Mouse (Mus musculus) heart, adult 11 months (tissue): ENCODE data around the gene Gli2.

Experiments used
- DNase-seq: peaks from one replicate; pipeline ENCODE4 v3.0.0; 2022

The Gli2 gene

DNA sequence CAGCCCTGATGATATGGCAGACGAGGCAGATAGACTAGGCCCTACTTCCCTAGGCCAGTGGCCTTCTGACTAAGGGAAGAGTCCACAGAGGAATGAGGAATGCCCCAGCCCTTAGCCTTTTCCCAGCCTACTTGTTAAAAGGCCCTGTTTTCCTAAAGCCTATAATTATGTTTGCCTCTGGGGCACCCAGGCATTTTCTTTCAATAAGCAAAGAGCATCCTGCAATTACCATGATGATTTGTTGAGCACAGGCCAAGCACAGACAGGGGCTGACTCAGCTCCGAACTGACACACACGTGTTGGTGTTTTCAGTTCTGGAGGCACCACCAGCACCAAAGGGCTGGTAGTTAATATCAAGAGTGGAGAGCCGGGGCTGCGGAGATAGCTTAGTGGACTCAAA is 162.0 kb downstream of the Gli2 start:
- DNase-seq: no peak

DNA sequence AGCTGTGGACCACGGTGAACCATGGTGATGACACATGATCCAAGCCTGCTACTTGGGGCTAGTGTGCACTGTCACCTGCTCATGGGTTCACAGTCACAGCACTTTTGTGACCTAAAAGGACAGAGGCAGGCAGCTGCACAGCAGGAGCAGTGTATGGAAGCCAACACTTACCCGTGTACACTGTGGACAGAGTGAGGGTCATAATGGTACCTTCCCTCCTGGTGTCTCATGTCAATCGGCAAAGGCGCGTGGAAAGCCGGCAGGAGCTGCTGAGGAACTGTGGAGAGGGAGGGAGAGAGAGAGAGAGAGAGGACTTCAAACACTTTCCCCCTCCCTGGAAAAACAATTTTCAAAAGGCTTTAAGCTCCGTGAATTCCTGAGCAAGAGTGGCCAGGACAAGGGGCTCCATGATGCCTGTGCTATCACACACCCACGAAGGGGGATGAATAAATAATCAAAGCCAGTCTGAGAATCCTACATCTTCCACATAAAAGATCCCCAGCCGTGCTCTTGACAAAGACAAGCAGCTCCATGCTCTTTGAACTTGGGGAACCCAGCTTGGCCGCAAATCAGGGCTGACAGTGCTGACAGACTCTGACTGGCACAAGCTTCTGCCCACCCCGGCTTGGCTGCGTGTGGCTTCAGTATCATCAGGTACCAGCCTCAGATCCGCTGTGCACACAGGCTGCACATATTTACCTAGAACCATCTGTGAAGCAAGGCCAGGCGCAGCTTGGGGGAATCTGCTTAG is 163.1 kb downstream of the Gli2 start:
- no peak for DNase-seq

DNA sequence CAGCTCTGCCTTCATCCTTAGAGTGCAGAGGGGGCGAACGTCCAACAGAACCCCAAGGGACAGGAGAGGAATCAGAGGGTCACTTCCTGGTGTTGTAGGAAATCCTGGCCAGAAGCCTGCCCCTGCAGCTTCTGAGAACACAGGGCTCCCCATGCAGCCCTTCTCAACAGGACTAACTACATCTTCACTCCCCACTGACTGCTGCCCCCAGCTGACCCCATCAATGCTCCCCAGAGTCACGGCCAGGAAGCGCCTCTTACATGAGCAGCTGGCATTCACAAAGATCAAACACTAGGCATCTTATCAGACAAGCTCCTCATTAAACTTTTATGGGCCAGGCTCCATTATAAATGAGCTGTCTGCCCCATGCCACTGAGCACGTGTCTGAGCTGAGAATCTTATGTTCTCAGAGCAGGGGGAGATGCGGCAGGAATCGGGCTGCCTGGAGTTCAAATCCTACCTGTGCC is 172.6 kb downstream of the Gli2 start:
- peak; percentile 95 for DNase-seq

DNA sequence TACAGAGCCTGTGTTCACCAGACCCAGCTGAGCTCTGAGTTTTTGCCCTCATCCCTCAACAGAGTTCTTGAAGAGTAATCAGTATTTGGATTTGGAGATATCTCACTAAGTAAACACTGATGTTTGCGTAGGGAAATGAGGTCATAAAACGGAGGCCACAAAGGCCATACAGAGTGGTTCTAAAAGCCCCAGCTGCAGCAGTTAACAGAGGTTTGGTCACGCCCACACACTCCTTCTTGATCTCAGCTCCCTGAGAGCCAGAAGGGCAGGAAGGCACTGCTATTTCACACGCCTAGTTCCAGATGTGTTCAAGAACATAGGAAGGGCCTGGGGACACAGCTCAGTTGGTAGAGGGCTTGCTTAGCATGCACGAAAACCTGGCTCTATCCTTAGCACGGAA is 175.1 kb downstream of the Gli2 start:
- DNase-seq: peak; percentile 96

DNA sequence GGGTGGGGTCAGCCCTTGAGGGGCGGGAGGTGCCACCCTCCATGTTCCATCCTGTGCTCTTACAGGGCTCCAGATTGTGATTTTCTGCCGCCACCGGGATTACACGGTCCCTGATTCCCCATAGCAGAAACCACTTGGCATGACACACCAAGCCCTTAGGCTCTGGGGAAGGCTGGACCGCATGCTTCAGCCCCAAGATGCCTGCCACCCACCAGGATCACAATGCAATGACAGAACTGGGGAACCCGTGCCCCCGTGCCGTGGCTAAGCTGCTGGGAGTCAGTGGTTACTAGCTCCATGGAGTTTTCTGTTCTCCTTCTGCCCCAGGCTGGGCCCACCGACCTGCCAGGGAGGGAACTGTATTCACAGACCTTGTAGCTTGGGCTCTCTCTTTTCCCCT is 178.2 kb downstream of the Gli2 start:
- no peak for DNase-seq

DNA sequence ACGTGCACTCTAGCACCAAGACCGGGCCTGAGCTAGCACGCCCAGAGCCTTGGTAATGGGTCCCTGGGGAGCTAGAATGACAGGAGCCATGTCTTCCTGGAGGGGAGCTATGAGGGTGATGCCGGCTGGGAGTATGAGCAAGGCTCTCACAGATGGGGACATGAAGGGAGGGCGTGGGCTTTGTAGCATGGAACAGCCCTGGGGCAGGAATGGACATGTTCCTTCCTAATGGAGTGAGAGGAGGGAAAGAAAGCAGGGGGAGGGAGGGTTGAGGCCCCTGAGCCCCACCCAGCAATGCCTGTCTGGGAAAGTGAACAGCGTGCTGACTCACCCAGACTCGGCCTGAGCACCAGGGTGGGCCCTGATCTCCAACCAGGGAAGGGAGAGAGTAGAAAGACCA is 179.9 kb downstream of the Gli2 start:
- DNase-seq: peak; percentile 92

DNA sequence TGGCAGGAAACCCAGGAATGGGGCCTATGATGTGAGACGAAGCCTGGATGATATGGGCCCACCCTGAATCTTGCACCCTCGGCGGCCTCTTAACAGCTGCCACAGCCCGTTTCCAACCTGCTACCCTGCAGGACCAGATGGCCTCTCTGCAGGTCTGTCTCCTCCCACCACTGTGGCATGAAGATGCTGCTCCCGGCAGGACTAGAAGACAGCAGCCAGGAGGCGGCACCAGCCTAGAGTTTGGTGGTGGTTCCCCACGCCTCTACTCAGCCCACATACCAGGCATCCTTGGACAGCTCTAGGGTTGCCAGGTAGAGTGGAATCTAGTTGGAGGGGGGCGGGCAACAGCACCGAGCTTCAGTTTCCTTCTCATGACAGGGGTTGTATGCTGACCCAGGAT is 188.7 kb downstream of the Gli2 start:
- no peak for DNase-seq

DNA sequence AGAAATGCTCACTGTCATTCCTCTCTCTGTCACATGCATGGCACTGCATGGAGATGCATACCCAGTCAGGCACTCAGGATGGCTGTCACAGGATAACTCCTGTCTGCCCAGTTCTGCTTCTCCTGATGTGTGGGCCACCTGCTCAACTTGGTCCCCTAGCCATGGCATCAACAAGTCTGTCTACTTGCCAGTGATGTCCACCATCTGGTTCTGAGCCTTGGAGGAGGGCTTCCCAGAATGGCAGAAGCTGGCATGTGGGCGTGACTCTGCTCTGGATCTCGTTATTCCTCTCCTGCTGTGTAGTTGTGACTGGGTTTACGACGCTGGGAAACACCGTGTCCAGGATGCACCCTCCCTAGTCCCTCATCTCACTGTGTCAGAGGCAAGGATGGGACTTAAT is 189.4 kb downstream of the Gli2 start:
- no peak for DNase-seq

DNA sequence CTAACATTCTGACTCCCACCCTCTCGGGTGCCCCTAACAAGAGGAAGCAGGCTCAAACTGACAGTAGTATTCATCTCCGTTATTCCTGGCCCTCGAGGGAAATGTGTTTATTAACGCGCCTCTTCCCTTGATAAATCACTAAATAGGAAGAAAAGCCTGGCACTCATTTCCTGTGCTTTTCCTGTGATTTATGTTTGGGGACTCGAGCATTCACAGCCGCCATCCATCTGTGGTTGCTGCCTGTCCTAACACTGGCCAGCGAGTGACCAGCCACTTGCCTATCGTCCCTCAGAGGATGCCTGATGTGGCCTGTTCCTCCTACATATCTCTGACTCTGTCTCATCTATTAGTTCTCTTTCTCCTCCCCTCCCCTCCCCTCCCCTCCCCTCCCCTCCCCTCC is 195.3 kb downstream of the Gli2 start:
- DNase-seq: no peak

DNA sequence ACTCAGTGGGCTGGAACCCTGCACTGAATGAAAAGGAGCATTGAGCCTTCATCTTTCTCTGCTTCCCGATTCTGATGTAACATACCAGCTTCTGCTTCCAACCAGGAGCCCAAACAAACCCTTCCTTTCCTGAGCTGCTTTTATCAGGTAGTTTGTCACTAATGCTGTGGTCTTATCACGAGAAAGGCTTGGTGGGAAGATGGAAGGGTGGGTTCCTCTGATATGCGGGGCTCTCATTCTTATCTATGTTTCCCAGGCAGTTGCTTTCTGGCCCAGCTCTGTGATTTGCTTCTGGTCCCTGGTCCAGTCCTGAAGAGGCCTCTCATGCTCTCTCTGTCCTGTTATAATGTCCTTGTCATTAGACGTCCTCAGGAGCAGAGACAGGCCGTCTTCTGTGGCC is 222.8 kb downstream of the Gli2 start:
- DNase-seq: no peak

DNA sequence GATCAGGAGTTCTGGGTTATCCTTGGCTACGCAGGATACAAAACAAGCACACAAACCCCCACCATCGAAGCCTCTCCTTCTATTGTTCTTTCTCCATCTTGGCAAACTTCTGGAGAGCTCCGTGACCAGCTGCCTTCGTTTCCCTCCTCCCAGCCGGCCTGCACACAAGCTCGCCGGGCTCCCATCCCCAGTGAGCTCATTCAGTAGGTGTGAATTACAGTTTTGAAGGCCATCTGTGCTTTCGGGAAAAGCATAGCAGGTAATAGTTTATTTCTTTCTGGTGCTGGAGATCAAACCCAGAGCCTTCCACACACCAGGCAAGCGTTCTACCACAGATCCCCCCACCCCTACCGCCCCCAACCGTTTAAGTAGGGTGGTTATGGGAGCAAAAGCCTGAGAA is 226.8 kb downstream of the Gli2 start:
- DNase-seq: no peak

DNA sequence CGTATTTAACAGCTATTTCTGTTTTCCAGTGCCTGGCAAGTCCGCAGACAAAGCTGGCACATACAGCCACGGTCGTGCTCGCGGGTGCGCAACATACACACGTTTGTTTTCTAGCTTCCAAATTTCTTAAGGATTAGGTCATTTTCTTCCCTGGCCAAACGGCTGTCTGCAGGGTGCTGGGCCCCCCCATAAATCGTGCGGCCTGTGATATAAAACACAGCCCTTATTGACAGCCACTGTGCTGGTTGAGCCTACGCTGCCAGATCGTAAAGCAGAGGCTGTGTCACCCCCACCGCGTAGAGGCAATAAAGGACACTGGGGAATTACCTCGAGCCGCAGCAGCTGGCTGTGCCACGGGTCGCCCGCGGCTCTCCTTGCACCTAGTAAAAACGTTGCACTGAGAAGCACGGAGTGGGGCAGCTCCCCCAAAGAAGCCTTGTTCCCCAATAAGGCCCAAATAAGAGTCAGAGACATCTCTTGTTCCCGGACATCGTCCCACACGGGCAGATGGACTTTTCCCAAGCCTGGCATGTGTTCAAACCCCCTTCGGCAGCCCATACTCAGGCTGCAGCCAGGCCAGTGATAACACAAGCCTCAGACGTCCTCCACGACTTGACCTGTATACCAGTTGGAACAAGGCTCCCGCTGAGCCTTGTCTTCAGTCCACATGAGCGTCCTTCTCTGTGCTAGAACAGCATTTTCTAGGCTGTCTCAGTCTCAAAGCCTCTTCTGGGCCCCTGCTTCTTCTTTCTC is 227.8 kb downstream of the Gli2 start:
- DNase-seq: no peak

DNA sequence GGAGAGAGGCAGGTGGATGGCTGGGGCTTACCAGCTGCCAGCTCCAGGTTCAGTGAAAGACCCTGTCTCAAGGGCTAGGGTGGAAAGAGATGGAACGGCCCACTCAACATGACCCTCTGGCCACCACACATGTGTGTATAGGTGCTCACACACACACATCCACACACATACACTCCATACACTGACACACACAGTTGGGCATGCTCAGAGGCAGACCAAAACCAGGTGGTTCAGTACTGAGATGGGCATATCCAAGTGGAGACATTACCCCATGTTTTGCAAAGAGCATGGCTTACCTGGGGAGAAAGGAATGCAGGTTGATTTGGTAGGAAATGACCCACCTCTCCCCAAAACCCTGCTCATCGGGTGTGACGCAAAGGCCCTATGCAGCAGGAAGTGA is 228.4 kb downstream of the Gli2 start:
- no peak for DNase-seq

DNA sequence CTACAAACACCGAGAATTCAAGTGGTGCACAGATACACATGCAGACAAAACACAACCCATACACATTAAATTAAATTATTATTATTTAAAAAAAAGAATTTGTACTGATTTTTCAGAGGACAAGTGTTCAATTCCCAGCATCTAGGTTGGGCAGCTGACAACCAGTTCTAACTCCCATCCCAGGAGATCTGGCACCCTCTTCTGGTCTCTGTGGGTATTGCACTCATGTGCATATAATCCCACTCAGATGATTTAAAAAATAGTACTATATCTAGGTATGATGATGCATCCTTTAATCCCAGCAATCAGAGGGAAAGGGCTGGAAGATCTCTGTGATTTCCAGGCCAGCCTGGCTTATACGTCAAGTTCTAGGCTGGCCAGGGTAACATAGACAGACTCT is 231.2 kb downstream of the Gli2 start:
- DNase-seq: no peak

DNA sequence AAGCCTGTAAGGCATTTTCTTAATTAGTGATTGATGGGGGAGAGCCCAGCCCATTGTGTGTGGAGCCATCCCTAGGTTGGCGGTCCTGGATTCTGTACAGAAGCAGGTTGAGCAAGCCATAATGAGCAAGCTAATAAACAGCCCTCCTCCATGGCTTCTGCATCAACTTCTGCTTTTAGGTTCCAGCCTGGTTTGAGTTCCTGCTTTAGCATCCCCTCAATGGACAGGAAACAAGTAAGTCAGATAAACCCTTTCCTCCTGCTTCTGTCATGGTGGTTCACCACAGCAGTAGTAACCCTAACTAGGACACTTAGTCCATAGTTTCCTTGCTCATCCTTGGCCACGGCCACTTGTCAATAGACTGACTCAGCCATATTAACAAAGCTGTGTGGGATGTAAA is 238.4 kb downstream of the Gli2 start:
- DNase-seq: no peak

DNA sequence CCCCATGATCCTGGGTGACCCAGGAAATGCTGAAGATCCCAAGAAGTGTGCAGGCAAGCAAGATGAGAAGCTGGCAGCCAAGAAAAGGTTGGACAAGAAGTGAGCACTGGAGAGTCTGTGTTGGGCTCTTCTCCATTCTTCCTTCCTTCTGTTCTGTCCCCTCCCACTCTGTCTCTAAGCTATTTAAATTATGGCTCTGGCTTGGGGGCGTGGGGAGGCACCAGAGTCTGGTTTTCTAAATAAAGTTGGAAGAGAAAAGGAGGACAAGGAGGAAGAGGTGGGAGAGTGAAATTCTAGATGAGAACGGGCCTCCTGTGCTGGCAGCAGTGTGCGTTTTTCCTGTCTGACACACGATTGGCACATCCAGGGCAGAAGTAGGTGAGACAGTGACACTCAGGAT is 243.1 kb downstream of the Gli2 start:
- DNase-seq: no peak

DNA sequence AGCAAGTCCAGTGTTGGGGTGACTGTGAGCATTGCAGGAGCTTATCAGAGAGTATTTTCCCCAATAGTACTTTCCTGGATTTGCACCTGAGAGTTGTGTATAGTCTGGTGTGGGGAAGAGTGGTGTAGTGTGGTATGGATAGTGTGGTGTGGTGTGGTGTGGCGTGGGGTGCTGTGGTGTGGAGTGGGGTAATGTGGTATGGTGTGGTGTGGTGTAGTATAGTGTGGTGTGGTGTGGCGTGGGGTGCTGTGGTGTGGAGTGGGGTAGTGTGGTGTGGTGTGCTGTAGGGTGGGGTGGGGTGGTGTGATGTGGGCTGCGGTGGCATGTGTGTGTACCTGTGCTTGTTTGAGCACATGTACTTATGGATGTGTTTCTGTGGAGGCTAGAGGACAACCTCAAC is 246.7 kb downstream of the Gli2 start:
- no peak for DNase-seq

DNA sequence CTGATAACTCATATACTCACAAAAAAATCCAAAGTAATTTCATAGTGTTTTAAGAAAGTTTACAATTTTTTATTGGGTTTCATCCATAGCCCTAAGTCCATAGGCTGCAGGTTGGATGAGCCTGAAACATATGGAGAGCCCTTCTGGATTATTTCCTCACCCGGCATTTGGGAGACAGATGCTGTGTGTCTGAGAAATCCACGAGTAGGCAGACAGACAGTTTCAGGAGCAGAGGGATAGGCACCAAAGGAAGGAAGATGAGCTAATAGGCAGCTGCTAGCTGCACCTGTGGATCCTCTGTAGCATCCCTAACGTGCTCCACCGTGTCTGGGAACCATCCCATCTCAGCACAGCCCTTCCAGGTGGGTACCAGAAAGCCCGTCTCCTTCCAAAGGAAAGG is 251.3 kb downstream of the Gli2 start:
- DNase-seq: no peak

DNA sequence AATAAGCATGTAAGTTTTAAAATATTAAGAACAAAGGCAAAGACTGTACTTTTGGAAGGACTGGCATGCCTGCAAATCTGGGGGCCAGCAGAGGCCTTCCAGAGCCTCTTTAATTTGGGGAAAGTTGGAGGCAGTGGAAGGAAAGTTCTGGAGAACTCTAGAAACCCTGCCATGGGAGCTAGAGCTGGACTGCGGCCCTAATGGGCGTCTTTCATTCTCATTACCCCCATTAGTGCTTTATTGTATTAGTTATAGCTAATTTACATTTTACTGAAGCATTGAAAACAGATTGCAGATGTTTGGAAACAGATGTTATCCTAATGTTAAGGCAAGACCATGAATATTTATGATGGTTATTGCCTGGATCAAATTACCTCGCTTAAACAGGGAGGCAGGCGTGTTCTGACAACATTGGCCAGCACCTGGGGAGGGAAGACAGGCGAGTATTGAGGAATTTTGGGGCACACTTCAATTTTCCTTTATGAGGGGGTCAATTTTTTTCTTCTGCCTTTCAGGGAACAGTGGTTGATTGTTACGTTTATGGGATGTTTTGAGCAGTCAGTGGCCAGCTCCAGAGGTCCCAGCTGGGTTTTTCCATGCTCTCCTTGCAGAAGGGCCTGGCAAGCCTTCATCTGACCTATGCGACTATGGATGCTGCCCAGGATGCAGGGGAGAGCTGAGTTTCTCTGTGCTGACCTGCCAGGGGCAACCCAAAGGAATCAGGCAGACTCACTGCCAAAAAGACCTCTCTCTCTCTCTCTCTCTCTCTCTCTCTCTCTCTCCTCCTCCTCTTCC is 253.9 kb downstream of the Gli2 start:
- no peak for DNase-seq

DNA sequence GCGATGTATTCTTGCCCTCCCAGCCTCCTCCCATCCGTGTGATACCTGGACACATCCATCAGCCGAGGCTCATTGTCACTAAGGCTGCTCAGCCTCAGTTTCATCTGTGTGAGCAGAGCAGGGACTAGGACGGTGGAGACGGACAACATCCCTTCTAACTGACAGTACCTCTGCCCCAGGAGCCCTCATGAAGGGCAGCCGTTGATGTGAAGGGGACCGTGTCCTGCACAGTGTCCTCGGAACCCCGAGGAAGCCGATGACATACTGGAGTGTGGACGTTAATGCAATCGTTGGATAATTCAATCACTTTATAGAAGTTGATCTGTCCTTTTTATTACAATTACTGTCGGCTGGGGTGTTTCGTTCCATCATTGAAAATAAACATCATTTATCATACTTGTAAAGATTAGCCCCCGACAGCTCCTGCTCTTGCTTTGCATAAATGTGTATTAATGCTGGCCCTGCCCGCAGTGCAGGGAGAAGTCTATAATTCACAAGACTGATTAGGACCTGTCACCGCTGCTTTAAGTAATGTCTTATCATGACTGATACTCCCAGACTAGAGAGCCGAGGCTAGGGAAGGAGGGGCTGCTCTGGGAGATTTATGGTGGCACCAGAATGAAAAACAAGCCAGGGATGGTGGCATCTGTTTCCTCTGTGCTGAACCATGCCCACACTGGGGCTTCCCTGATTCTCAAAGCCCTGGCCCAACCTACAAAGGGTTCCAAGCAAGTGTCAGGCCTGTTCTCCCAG is 257.8 kb downstream of the Gli2 start:
- no peak for DNase-seq

DNA sequence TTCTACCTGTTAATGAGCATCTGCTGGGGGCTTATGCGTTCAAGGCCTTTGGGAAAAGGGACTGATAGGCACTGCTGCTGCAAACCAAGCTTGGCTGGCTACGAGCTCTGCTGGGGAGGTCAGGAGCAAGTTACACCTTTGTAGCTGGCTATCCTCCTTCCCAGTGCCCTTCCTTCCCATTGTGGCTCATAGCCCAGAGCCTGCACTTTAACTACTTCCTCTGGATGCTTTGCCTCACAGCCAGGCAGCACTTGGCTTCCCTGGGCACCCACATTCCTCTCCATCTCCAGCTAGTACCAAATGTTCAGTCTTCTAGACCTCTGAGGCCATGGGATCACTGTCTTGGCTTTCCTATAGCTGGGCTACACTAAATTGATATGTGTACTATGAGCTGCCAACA is 263.5 kb downstream of the Gli2 start:
- DNase-seq: no peak

DNA sequence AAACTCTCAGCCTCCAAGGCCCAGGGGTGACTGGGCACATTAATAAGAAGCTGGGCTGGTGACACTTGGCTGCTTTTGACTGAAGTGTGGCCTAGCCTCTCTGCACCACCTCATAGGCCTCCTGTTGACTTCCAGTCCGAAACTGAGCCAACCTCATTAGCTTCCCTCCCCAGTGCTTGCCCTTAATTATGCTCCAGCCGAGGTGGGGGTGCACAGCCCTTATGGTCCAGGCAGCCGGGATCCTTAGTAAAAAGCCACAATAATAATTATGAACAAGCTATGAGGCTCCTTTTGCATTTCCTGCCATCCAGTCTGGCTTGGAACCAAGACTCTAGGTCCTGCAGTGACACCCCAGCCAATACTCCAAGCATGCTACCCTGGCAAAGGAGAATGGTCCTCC is 264.0 kb downstream of the Gli2 start:
- no peak for DNase-seq

DNA sequence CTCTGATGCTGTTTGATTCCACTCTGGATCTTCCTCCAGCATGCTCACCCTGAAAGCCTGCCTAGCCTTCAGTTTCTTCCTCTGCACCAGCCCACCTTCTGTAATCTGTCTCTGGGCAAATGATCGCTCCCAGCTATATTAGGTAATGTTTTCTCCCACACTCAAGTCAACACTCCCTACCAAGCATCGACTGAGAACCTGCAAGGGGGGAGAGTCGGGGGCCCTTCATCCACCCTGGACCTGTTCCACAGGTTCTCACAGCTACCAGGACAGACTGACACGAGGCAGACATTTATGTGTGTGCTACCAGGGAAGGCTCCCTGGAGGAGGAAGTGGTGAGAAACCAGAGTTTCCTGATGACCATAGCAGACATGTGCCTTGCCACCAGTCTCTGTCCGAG is 264.6 kb downstream of the Gli2 start:
- no peak for DNase-seq
